In the genomic region with DNA sequence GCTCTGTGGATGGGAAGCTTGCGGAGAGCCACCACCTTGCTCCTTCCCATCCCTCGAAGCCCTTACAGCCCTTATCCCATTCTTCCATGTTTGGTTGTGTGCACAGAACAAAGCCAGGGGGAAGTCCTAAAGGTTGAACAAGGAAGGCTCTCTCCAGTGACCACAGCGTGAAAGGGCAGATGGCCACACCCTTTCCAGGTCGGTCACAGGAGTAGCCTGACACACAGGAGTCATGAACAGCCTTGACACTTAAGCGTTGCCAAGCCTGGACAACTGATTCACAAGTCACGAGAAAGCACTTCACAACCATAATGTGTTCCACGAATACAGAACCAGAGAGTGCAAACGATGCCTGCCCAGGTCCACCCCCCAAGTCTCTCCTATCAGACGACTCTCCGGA, we compare ENCODE assay signal across 30 mouse cellular contexts. TPM values are rescaled to one million over a fixed set of nuclear protein-coding genes. Genes with fewer than 3 reads are reported as not detected.
DNase-seq lines count a peak whose midpoint lies in the region; ATAC-seq and TF ChIP-seq lines count a peak whose summit lies in the region.
"Had no signal": no experiment of that assay in that cellular context is flagged by ENCODE, and none has a peak within 500 bp of the region (broad histone marks: within the 10 kb centered on the region; RNA-seq: fewer than 3 reads in every experiment).

No protein-coding gene starts in this region.

- no peak overlapping the region for H3K9ac ChIP-seq in hindbrain, embryonic 15.5 days
- H3K9ac ChIP-seq in hindbrain, embryonic 11.5 days (ENCODE audit: low read depth, low read length) = no peak overlapping the region
- H3K9ac ChIP-seq in neural tube, embryonic 15.5 days (replicated peaks) = no peak overlapping the region
- no peak overlapping the region for H3K9ac ChIP-seq in liver, postnatal 0 days (replicated peaks)
- H3K9ac ChIP-seq: forebrain, embryonic 13.5 days; heart, embryonic 13.5 days; hindbrain, embryonic 12.5 days had no signal

- DNase-seq in hindbrain, embryonic 11.5 days (ENCODE audit: low spot score) = no peak
- peak; percentile 49 to 69 for DNase-seq in lung, adult 18-20 months
- DNase-seq in lung, postnatal 10 days = no peak
- DNase-seq in neural tube, embryonic 10.5 days (ENCODE audit: extremely low spot score, low spot score) = no peak
- DNase-seq in liver, postnatal 0 days = no peak
- DNase-seq: adrenal gland, postnatal 10 days; adrenal gland, postnatal 36 days; B cell, adult 2 months; cerebellum, adult 2 months; cerebellum, postnatal 10 days; cerebellum, postnatal 36 days; gastrocnemius, postnatal 10 days; gastrocnemius, postnatal 36 days; heart, adult 2 months; heart, postnatal 14 days; heart, postnatal 4 days had no signal

- no peak for ATAC-seq in hindbrain, embryonic 15.5 days (ENCODE audit: low FRiP score, low read depth)
- no peak for ATAC-seq in hindbrain, embryonic 11.5 days (ENCODE audit: low FRiP score)
- ATAC-seq in neural tube, embryonic 15.5 days (ENCODE audit: low FRiP score) = no peak
- no peak for ATAC-seq in liver, postnatal 0 days
- ATAC-seq: forebrain, embryonic 13.5 days; forebrain, embryonic 16.5 days; Patski had no signal

- TF ChIP-seq EP300 in liver, postnatal 0 days (IDR thresholded peaks at IDR 0.05; ENCODE audit: low read depth) = no peak

- 0 out of 2 replicates have a peak overlapping the region, but pooled peaks have one; percentile 3 for H3K4me2 ChIP-seq in hindbrain, embryonic 15.5 days
- H3K4me2 ChIP-seq in hindbrain, embryonic 11.5 days (replicated peaks; ENCODE audit: low read depth, low read length) = no peak overlapping the region
- peak overlapping the region; percentile 11; the same call in 1 of the 2 replicates for H3K4me2 ChIP-seq in neural tube, embryonic 15.5 days
- H3K4me2 ChIP-seq in liver, postnatal 0 days (ENCODE audit: low read depth, low read length) = no peak overlapping the region
- H3K4me2 ChIP-seq: forebrain, embryonic 13.5 days; heart, embryonic 13.5 days; hindbrain, embryonic 12.5 days had no signal

- no peaks in the 10 kb centered on the region for H3K27me3 ChIP-seq in hindbrain, embryonic 15.5 days
- H3K27me3 ChIP-seq in hindbrain, embryonic 11.5 days (ENCODE audit: control insufficient read depth, insufficient read depth, low read length) = peaks cover 5% of the 10 kb centered on the region
- H3K27me3 ChIP-seq in neural tube, embryonic 15.5 days (replicated peaks) = no peaks in the 10 kb centered on the region
- H3K27me3 ChIP-seq in liver, postnatal 0 days (ENCODE audit: insufficient read depth, low read length) = no peaks in the 10 kb centered on the region
- H3K27me3 ChIP-seq: CH12.LX; heart, embryonic 13.5 days had no signal

- H3K9me3 ChIP-seq in hindbrain, embryonic 15.5 days = no peaks in the 10 kb centered on the region
- H3K9me3 ChIP-seq in hindbrain, embryonic 11.5 days (ENCODE audit: control insufficient read depth, low read length) = no peaks in the 10 kb centered on the region
- H3K9me3 ChIP-seq in neural tube, embryonic 15.5 days (replicated peaks) = no peaks in the 10 kb centered on the region
- H3K9me3 ChIP-seq in liver, postnatal 0 days (ENCODE audit: low read length) = no peaks in the 10 kb centered on the region
- H3K9me3 ChIP-seq: forebrain, embryonic 10.5 days; forebrain, embryonic 13.5 days; heart, embryonic 10.5 days; heart, embryonic 13.5 days; hindbrain, embryonic 12.5 days had no signal

- TF ChIP-seq CTCF in liver, postnatal 0 days (IDR thresholded peaks at IDR 0.05; ENCODE audit: low read depth) = no peak

- no peak overlapping the region for H3K4me3 ChIP-seq in hindbrain, embryonic 15.5 days
- no peak overlapping the region for H3K4me3 ChIP-seq in hindbrain, embryonic 11.5 days (ENCODE audit: low read depth, low read length)
- no peak overlapping the region for H3K4me3 ChIP-seq in neural tube, embryonic 15.5 days (replicated peaks)
- no peak overlapping the region for H3K4me3 ChIP-seq in liver, postnatal 0 days (ENCODE audit: low read depth, low read length)
- H3K4me3 ChIP-seq: forebrain, embryonic 10.5 days; forebrain, embryonic 13.5 days; heart, adult 2 months; heart, embryonic 10.5 days; heart, embryonic 13.5 days; hindbrain, embryonic 12.5 days had no signal

- WGBS in hindbrain, embryonic 15.5 days = 90% methylated on average over 10 of the region's 10 CpGs
- WGBS in hindbrain, embryonic 11.5 days = 91% methylated on average over 10 of the region's 10 CpGs
- 87% methylated on average over 10 of the region's 10 CpGs for WGBS in neural tube, embryonic 15.5 days
- whole genome bisulfite sequencing in liver, postnatal 0 days (ENCODE audit: insufficient replicate concordance) = 75% methylated on average over 10 of the region's 10 CpGs

- H3K4me1 ChIP-seq in hindbrain, embryonic 15.5 days (replicated peaks) = peaks cover 32% of the 10 kb centered on the region
- H3K4me1 ChIP-seq in hindbrain, embryonic 11.5 days (replicated peaks; ENCODE audit: control insufficient read depth, insufficient read depth, low read length) = no peaks in the 10 kb centered on the region
- peaks cover 46% of the 10 kb centered on the region for H3K4me1 ChIP-seq in neural tube, embryonic 15.5 days
- H3K4me1 ChIP-seq in liver, postnatal 0 days (ENCODE audit: insufficient read depth) = peaks cover 30% of the 10 kb centered on the region

- H3K27ac ChIP-seq in hindbrain, embryonic 15.5 days (replicated peaks) = no peak overlapping the region
- no peak overlapping the region for H3K27ac ChIP-seq in hindbrain, embryonic 11.5 days (ENCODE audit: low read depth, low read length)
- no peak overlapping the region for H3K27ac ChIP-seq in neural tube, embryonic 15.5 days (replicated peaks)
- no peak overlapping the region for H3K27ac ChIP-seq in liver, postnatal 0 days (ENCODE audit: low read depth)
- H3K27ac ChIP-seq: forebrain, embryonic 10.5 days; forebrain, embryonic 13.5 days; heart, adult 2 months; heart, embryonic 10.5 days; heart, embryonic 13.5 days; hindbrain, embryonic 12.5 days had no signal

- no peaks in the 10 kb centered on the region for H3K36me3 ChIP-seq in hindbrain, embryonic 15.5 days
- H3K36me3 ChIP-seq in hindbrain, embryonic 11.5 days (ENCODE audit: control insufficient read depth, insufficient read depth, low read length) = no peaks in the 10 kb centered on the region
- no peaks in the 10 kb centered on the region for H3K36me3 ChIP-seq in neural tube, embryonic 15.5 days
- no peaks in the 10 kb centered on the region for H3K36me3 ChIP-seq in liver, postnatal 0 days (replicated peaks; ENCODE audit: insufficient read depth, low read length)
- H3K36me3 ChIP-seq: forebrain, embryonic 10.5 days; G1E; heart, embryonic 13.5 days; hindbrain, embryonic 12.5 days had no signal

RNA-seq across cellular contexts. Expression of a gene that starts 3.7 kb away (rescaled TPM):
- polyA plus RNA-seq in hindbrain, embryonic 15.5 days (2015; fragmentation: Nextera tagmentation; extraction: Ambion mirVana) = 24.3 and 24.6 TPM in 2 replicates
- polyA plus RNA-seq in hindbrain, embryonic 11.5 days (2014; fragmentation: Nextera tagmentation; extraction: Ambion mirVana) = 4.4 and 5.6 TPM in 2 replicates
- polyA plus RNA-seq in neural tube, embryonic 15.5 days (2015; fragmentation: Nextera tagmentation; extraction: Ambion mirVana) = 22.4 and 23.3 TPM in 2 replicates
- polyA plus RNA-seq in liver, postnatal 0 days (2015; fragmentation: Nextera tagmentation; extraction: Ambion mirVana) = 1.9 and 2.1 TPM in 2 replicates
- polyA plus RNA-seq: G1E, Patski had no signal

RNA-seq across cellular contexts. Expression of a gene that starts 58.0 kb away (rescaled TPM):
- not detected in 2 replicates for polyA plus RNA-seq in hindbrain, embryonic 15.5 days (2015; fragmentation: Nextera tagmentation; extraction: Ambion mirVana)
- not detected in 2 replicates for polyA plus RNA-seq in hindbrain, embryonic 11.5 days (2014; fragmentation: Nextera tagmentation; extraction: Ambion mirVana)
- not detected in 2 replicates for polyA plus RNA-seq in neural tube, embryonic 15.5 days (2015; fragmentation: Nextera tagmentation; extraction: Ambion mirVana)
- not detected in 2 replicates for polyA plus RNA-seq in liver, postnatal 0 days (2015; fragmentation: Nextera tagmentation; extraction: Ambion mirVana)
- polyA plus RNA-seq: cerebellum, adult 2 months; embryonic facial prominence, embryonic 11.5 days; embryonic facial prominence, embryonic 14.5 days; forebrain, embryonic 10.5 days; forebrain, embryonic 13.5 days; forebrain, embryonic 16.5 days; G1E; heart, adult 2 months; heart, embryonic 10.5 days; heart, embryonic 13.5 days; heart, embryonic 16.5 days; hindbrain, embryonic 12.5 days; Patski had no signal

Comparison
In these comparisons a context has a peak if more than half of its experiments do, and no peak if none do; other contexts are left out.
1. H3K4me2 ChIP-seq: peak in hindbrain, embryonic 15.5 days (single experiment) and neural tube, embryonic 15.5 days (single experiment); none in hindbrain, embryonic 11.5 days (single experiment) and liver, postnatal 0 days (single experiment).
2. DNase-seq: peak in lung, adult 18-20 months (2 of 2); none in hindbrain, embryonic 11.5 days (single experiment), lung, postnatal 10 days (single experiment), neural tube, embryonic 10.5 days (single experiment) and liver, postnatal 0 days (single experiment).